Comparison of ENCODE assay signal across 9 mouse cellular contexts in the genomic region with DNA sequence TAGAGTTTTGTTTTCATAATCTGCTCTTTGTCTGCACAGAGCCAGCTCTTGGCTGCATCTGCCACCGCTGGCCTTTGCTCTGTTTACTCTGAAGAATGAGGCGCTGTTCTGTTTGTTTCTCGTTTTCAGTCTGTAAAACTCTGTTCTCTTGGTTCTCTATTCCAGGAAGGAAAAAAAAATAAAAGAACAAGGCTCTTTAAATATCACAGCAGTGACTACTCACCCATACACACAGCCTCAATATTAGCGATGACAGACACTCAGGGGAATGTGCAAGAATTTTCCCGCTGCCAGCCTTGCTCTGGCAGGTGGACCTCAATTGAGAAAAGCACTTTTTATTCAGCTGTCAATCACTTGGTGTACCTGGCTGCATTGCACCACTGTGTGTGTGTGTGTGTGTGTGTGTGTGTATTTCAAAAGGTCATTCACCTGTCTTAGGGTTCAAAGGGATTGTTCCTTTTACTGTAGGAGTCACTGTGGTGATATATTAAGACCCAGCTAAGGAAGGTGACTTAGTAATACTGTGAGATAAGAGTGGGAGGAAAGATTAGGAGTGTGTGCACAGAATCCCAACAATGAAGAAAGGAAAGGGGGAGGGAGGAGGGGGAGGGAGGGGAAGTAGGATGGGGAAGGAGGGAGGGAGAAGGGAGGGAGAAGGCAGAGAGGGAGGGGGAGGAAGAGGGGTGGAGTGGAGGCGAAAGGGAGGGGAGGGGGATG. TPM values are rescaled to one million over a fixed set of nuclear protein-coding genes. Genes with fewer than 3 reads are reported as not detected.
A peak's percentile ranks its signal among the peaks of the same experiment; 100 is the strongest.
DNase-seq lines count a peak whose midpoint lies in the region; ATAC-seq and TF ChIP-seq lines count a peak whose summit lies in the region.
"Had no signal": no experiment of that assay in that cellular context is flagged by ENCODE, and none has a peak within 500 bp of the region (broad histone marks: within the 10 kb centered on the region; RNA-seq: fewer than 3 reads in every experiment).

No protein-coding gene starts in this region.

- no peak; the same call in 1 of the 2 replicates for ATAC-seq in liver, embryonic 13.5 days (ENCODE audit: low read depth)
- ATAC-seq in stomach, postnatal 0 days (ENCODE audit: low FRiP score, low TSS enrichment): peak; percentile 72

- intact Hi-C loops in gastrocnemius, postnatal 36 days (cut with DNase I): no loop called here

- peak; percentile 40 for TF ChIP-seq EP300 in stomach, postnatal 0 days (optimal IDR thresholded peaks at IDR 0.05)

- no peaks in the 10 kb centered on the region for H3K9me3 ChIP-seq in liver, embryonic 13.5 days (replicated peaks)
- no peaks in the 10 kb centered on the region for H3K9me3 ChIP-seq in stomach, postnatal 0 days (ENCODE audit: control insufficient read depth, low read length)
- H3K9me3 ChIP-seq: limb, embryonic 13.5 days had no signal

- H3K4me2 ChIP-seq in liver, embryonic 13.5 days: 0 out of 2 replicates have a peak overlapping the region, but pooled peaks have one; percentile 33
- H3K4me2 ChIP-seq in stomach, postnatal 0 days (replicated peaks; ENCODE audit: low read depth): no peak overlapping the region
- H3K4me2 ChIP-seq: limb, embryonic 13.5 days had no signal

- peaks cover 50% of the 10 kb centered on the region for H3K27me3 ChIP-seq in liver, embryonic 13.5 days
- H3K27me3 ChIP-seq in stomach, postnatal 0 days (ENCODE audit: control insufficient read depth, insufficient read depth, low read length): no peaks in the 10 kb centered on the region
- H3K27me3 ChIP-seq: limb, embryonic 13.5 days had no signal

- H3K27ac ChIP-seq in liver, embryonic 13.5 days: peak overlapping the region; percentile 51; the same call in 1 of the 2 replicates
- peak overlapping the region; percentile 65 for H3K27ac ChIP-seq in stomach, postnatal 0 days (replicated peaks)
- H3K27ac ChIP-seq: limb, embryonic 13.5 days had no signal

- H3K4me3 ChIP-seq in liver, embryonic 13.5 days (replicated peaks): no peak overlapping the region
- no peak overlapping the region for H3K4me3 ChIP-seq in stomach, postnatal 0 days (ENCODE audit: low read depth, low read length)
- H3K4me3 ChIP-seq: limb, embryonic 13.5 days had no signal

- H3K9ac ChIP-seq in liver, embryonic 13.5 days: 0 out of 2 replicates have a peak overlapping the region, but pooled peaks have one; percentile 5
- no peak overlapping the region for H3K9ac ChIP-seq in stomach, postnatal 0 days (ENCODE audit: low read length)
- H3K9ac ChIP-seq: limb, embryonic 13.5 days had no signal

- H3K4me1 ChIP-seq in liver, embryonic 13.5 days (replicated peaks): peaks cover 41% of the 10 kb centered on the region
- peaks cover 9% of the 10 kb centered on the region for H3K4me1 ChIP-seq in stomach, postnatal 0 days (replicated peaks; ENCODE audit: control insufficient read depth, insufficient read depth)

- peak; percentile 31 for DNase-seq in gastrocnemius, adult 18-20 months (ENCODE audit: low spot score)
- no peak for DNase-seq in gastrocnemius, postnatal 36 days
- DNase-seq in right cerebral cortex, adult 18-20 months: peak; percentile 25
- DNase-seq in right cerebral cortex, postnatal 4 days: no peak
- DNase-seq in liver, embryonic 13.5 days: no peak
- peak; percentile 54 for DNase-seq in stomach, postnatal 0 days (ENCODE audit: low spot score)
- DNase-seq in c-Kit-positive CD71-positive TER-119-positive erythroid progenitor cells, embryonic 14.5 days (ENCODE audit: low spot score): no peak
- DNase-seq in urinary bladder, postnatal 10 days (ENCODE audit: low spot score): no peak

- TF ChIP-seq CTCF in stomach, postnatal 0 days (IDR thresholded peaks at IDR 0.05; ENCODE audit: low read depth): no peak

- H3K36me3 ChIP-seq in liver, embryonic 13.5 days: no peaks in the 10 kb centered on the region
- no peaks in the 10 kb centered on the region for H3K36me3 ChIP-seq in stomach, postnatal 0 days (ENCODE audit: control insufficient read depth, insufficient read depth, low read length)
- H3K36me3 ChIP-seq: limb, embryonic 13.5 days had no signal

- WGBS in liver, embryonic 13.5 days (ENCODE audit: insufficient replicate concordance): 37% methylated on average over 6 of the region's 6 CpGs
- WGBS in stomach, postnatal 0 days: 10% methylated on average over 6 of the region's 6 CpGs

RNA-seq across cellular contexts. Expression of a gene that starts 42.7 kb away (rescaled TPM):
- total RNA-seq in gastrocnemius, adult 18-20 months (2021): 10 to 100 TPM; 17.4 to 73.1 TPM
- 10 to 100 TPM; 17.9 to 18.9 TPM for total RNA-seq in gastrocnemius, postnatal 36 days (2021)
- 2.9 and 3.4 TPM in 2 replicates for polyA plus RNA-seq in liver, embryonic 13.5 days (2015; fragmentation: Nextera tagmentation; extraction: Ambion mirVana)
- 3.3 and 3.9 TPM in 2 replicates for polyA plus RNA-seq in stomach, postnatal 0 days (2015; fragmentation: Nextera tagmentation; extraction: Ambion mirVana)

Comparison
In these comparisons a context has a peak if more than half of its experiments do, and no peak if none do; other contexts are left out.
1. DNase-seq: peak in gastrocnemius, adult 18-20 months (single experiment), right cerebral cortex, adult 18-20 months (single experiment) and stomach, postnatal 0 days (single experiment); none in gastrocnemius, postnatal 36 days (0 of 2), right cerebral cortex, postnatal 4 days (single experiment), liver, embryonic 13.5 days (single experiment), c-Kit-positive CD71-positive TER-119-positive erythroid progenitor cells, embryonic 14.5 days (single experiment) and urinary bladder, postnatal 10 days (single experiment).